Mouse (Mus musculus) cerebellum, adult 2 months (tissue): ENCODE measurements around the gene Acot12.

Experiments used
- CTCF ChIP-seq: fragments of 200-500 bp; IDR thresholded peaks from 2 replicates; pipeline ENCODE4 v1.5.1; 2011; ENCODE audit warnings: low read depth, mild to moderate bottlenecking, control low read depth, low read length, moderate library complexity, borderline replicate concordance; ENCODE audit not compliant: insufficient read depth
- POLR2A ChIP-seq: fragments of 200-500 bp; IDR thresholded peaks from 2 replicates; pipeline ENCODE4 v1.6.1; 2011; ENCODE audit warnings: low read length, control low read depth, borderline replicate concordance; ENCODE audit not compliant: insufficient read depth

- TF ChIP-seq CTCF (no peak), POLR2A (no peak)
Measured at GRCm38 (mm10) chr13:91824845-91825550, 83.7 kb downstream of the Acot12 start.
